In the genomic region with DNA sequence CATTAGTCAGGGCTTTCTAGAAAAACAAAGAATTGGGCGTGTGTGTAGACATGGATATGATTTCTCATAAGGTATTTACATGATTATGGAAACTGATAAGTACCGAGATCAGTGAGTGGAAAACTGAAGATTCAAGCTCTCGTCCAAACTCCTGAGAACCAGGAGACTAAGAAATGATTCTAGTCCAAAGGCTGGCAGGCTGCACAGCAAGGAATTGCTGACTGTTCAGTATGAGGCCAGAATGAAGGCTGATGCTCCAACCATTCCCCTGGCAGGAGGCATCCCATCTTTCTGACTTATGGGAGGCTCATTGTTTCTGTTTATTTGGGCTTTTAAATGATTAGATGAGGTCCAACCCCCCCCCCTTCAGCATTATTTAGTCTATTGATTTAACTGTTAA, we compare ENCODE assay signal across 18 mouse cellular contexts. TPM values are rescaled to one million over a fixed set of nuclear protein-coding genes. Genes with fewer than 3 reads are reported as not detected.
"Had no signal": no experiment of that assay in that cellular context is flagged by ENCODE, and none has a peak within 500 bp of the region (broad histone marks: within the 10 kb centered on the region; RNA-seq: fewer than 3 reads in every experiment).

No protein-coding gene starts in this region.

- H3K9me3 ChIP-seq: limb, embryonic 12.5 days; limb, embryonic 15.5 days; liver, embryonic 15.5 days had no signal

- H3K36me3 ChIP-seq: limb, embryonic 12.5 days; limb, embryonic 15.5 days; liver, embryonic 15.5 days had no signal

- H3K4me2 ChIP-seq: limb, embryonic 12.5 days; limb, embryonic 15.5 days; liver, embryonic 11.5 days; liver, embryonic 15.5 days; midbrain, embryonic 11.5 days had no signal

- H3K4me1 ChIP-seq: limb, embryonic 12.5 days had no signal

- H3K9ac ChIP-seq: limb, embryonic 12.5 days; limb, embryonic 15.5 days; liver, embryonic 15.5 days had no signal

- H3K4me3 ChIP-seq: limb, embryonic 12.5 days; limb, embryonic 15.5 days; liver, embryonic 15.5 days had no signal

- DNase-seq: left cerebral cortex, postnatal 4 days; lung, adult 2 months; lung, postnatal 14 days; lung, postnatal 4 days; midbrain, embryonic 14.5 days; thymus, postnatal 25 days had no signal

- H3K27me3 ChIP-seq: limb, embryonic 12.5 days; limb, embryonic 15.5 days; liver, embryonic 15.5 days had no signal

- ATAC-seq: hindbrain, postnatal 0 days; inflammation-experienced regulatory T-cells, adult 6 months had no signal

- H3K27ac ChIP-seq: limb, embryonic 12.5 days; limb, embryonic 15.5 days had no signal

RNA-seq across cellular contexts. Expression of gene Hmgcs2, which starts 19.7 kb away (rescaled TPM):
- polyA plus RNA-seq: inflammation-experienced regulatory T-cells, adult 6 months had no signal

RNA-seq across cellular contexts. Expression of gene Reg4, which starts 38.6 kb away (rescaled TPM):
- polyA plus RNA-seq: inflammation-experienced regulatory T-cells, adult 6 months; limb, embryonic 12.5 days; limb, embryonic 15.5 days; liver, embryonic 15.5 days; lung, adult 2 months; lung, embryonic 16.5 days; midbrain, embryonic 11.5 days; midbrain, embryonic 14.5 days; midbrain, postnatal 0 days; neural tube, embryonic 11.5 days; neural tube, embryonic 14.5 days; spleen, adult 2 months had no signal
